Mouse (Mus musculus): Measurements from ENCODE around the gene Nlrp4c. TPM values are rescaled to one million over a fixed set of nuclear protein-coding genes. Genes with fewer than 3 reads are reported as not detected.
A peak's percentile ranks its signal among the peaks of the same experiment; 100 is the strongest.

The Nlrp4c gene
- total and polyA plus RNA-seq, 2 experiments from 2014 or later: not detected

DNA sequence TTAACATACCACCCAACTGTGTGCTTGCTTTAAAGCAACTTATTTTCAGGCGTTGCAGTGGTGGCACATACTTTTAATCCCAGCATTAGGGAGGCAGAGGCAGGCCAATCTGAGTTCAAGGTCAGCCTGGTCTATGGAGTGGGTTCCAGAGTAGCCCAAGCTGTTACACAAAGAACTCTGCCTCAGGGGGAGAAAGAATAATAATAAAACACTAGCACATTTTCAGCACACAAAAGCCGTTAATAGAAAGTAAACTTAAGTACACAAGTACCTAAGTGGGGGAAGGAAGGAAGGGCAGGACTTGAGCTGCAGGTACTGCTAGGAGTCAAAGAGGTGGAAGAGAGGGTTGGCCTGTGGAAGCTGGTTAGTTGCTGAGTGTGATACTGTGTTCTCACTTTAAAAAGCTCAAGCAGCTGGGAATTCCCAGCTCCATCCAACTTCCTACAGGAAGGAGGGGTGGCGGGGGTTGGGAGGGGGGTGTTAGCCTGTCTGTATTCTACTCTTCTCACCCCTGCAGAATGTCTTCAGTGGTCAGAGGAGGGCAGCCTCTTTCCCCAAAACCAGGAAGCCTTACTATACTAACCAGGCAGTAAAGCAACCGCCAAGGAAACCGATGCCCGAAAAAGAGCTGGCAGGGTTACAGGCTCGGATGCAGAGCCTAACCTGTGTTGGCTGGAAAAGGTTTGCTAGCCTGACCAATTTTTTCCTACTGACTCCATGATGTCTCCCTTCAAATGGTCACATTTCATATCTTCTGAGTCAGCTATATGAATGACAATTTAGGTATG is 101.4 kb downstream of the Nlrp4c start:
- ATAC-seq (ENCODE audit: low FRiP score): no peak
- Histone ChIP-seq H3K27me3 (ENCODE audit: insufficient read depth, low read length) (no peaks in the 10 kb centered on the region), H3K4me1 (ENCODE audit: insufficient read depth, low read length) (no peaks in the 10 kb centered on the region), H3K27ac (ENCODE audit: low read depth, low read length) (0 out of 2 replicates have a peak overlapping the region, but pooled peaks have one; percentile 20), H3K9me3 (ENCODE audit: low read length) (no peaks in the 10 kb centered on the region), H3K4me3 (ENCODE audit: low read depth, low read length) (no peak overlapping the region), H3K36me3 (ENCODE audit: insufficient read depth, low read length) (no peaks in the 10 kb centered on the region), H3K9ac (replicated peaks; ENCODE audit: low read length, poor library complexity, severe bottlenecking) (no peak overlapping the region), H3K4me2 (ENCODE audit: low read depth, low read length, poor library complexity, severe bottlenecking) (no peak overlapping the region)
- no peak for DNase-seq (ENCODE audit: low spot score)
- TF ChIP-seq CTCF (IDR thresholded peaks at IDR 0.05): no peak
- WGBS: 80% methylated on average over 7 of the region's 7 CpGs

DNA sequence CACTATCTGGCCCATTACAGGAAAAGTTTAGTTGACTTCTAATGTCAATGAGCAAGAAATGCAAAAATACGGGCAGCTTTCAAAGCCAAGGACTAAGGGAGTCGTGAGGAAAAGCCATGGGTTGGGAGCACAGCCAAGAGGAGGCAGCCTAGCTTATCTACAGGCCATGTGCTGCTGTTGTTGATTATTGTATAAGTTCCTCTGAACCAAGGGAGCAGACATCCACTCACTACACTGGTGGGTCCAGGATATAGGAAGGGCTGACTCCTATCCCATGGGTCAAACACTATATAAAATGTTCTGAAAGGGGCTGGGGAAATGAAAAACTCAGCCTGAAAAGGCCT is 102.0 kb downstream of the Nlrp4c start:
- H3K4me3 ChIP-seq (ENCODE audit: low read depth, low read length): no peak overlapping the region
- no peak overlapping the region for H3K4me2 ChIP-seq (ENCODE audit: low read depth, low read length, poor library complexity, severe bottlenecking)
- no peak for TF ChIP-seq CTCF (IDR thresholded peaks at IDR 0.05)
- H3K9me3 ChIP-seq (ENCODE audit: low read length): no peaks in the 10 kb centered on the region
- 69% methylated on average over 2 of the region's 2 CpGs for WGBS
- no peak for ATAC-seq (ENCODE audit: low FRiP score)
- H3K27ac ChIP-seq (ENCODE audit: low read depth, low read length): 0 out of 2 replicates have a peak overlapping the region, but pooled peaks have one; percentile 20
- H3K4me1 ChIP-seq (ENCODE audit: insufficient read depth, low read length): no peaks in the 10 kb centered on the region
- H3K9ac ChIP-seq (replicated peaks; ENCODE audit: low read length, poor library complexity, severe bottlenecking): no peak overlapping the region
- no peaks in the 10 kb centered on the region for H3K36me3 ChIP-seq (ENCODE audit: insufficient read depth, low read length)
- no peak for DNase-seq (ENCODE audit: low spot score)
- H3K27me3 ChIP-seq (ENCODE audit: insufficient read depth, low read length): no peaks in the 10 kb centered on the region

DNA sequence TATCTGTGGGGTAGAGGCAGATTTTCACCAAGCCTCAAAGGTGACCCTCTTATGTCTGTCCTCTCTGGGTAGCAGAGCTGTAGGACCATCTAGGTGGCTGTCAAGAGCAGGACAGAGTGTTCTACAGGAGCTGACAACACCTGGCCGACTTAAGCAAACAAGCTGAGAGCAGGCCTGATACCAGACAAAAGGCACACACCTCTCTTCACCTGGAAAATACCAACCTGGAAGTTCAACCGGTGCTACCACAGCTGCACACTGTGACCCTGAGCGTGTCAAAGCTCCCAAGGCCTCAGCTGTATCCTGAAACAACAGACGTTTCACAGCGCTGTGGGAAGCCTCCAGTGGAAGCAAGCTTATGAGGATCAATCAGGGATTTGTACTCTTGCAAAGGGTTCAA is 102.7 kb downstream of the Nlrp4c start:
- H3K9me3 ChIP-seq (ENCODE audit: low read length): no peaks in the 10 kb centered on the region
- WGBS: 78% methylated on average over 5 of the region's 5 CpGs
- no peaks in the 10 kb centered on the region for H3K27me3 ChIP-seq (ENCODE audit: insufficient read depth, low read length)
- ATAC-seq (ENCODE audit: low FRiP score) (no peak), DNase-seq (ENCODE audit: low spot score) (no peak)
- no peaks in the 10 kb centered on the region for H3K4me1 ChIP-seq (ENCODE audit: insufficient read depth, low read length)
- H3K4me3 ChIP-seq (ENCODE audit: low read depth, low read length): no peak overlapping the region
- no peak overlapping the region for H3K4me2 ChIP-seq (ENCODE audit: low read depth, low read length, poor library complexity, severe bottlenecking)
- no peaks in the 10 kb centered on the region for H3K36me3 ChIP-seq (ENCODE audit: insufficient read depth, low read length)
- TF ChIP-seq CTCF (IDR thresholded peaks at IDR 0.05): no peak
- no peak overlapping the region for H3K27ac ChIP-seq (ENCODE audit: low read depth, low read length)
- no peak overlapping the region for H3K9ac ChIP-seq (replicated peaks; ENCODE audit: low read length, poor library complexity, severe bottlenecking)

GRCm38 (mm10) chr7:6151266-6151665 is 106.3 kb downstream of the Nlrp4c start:
- ATAC-seq (ENCODE audit: low FRiP score): no peak
- Histone ChIP-seq H3K27ac (ENCODE audit: low read depth, low read length) (no peak overlapping the region), H3K9ac (replicated peaks; ENCODE audit: low read length, poor library complexity, severe bottlenecking) (no peak overlapping the region), H3K36me3 (ENCODE audit: insufficient read depth, low read length) (no peaks in the 10 kb centered on the region), H3K4me2 (ENCODE audit: low read depth, low read length, poor library complexity, severe bottlenecking) (no peak overlapping the region), H3K4me1 (ENCODE audit: insufficient read depth, low read length) (peaks cover 5% of the 10 kb centered on the region; the same call in 1 of the 2 replicates), H3K4me3 (ENCODE audit: low read depth, low read length) (no peak overlapping the region), H3K9me3 (ENCODE audit: low read length) (no peaks in the 10 kb centered on the region), H3K27me3 (ENCODE audit: insufficient read depth, low read length) (no peaks in the 10 kb centered on the region)
- 79% methylated on average over 1 of the region's 1 CpGs for WGBS
- TF ChIP-seq CTCF (IDR thresholded peaks at IDR 0.05): no peak
- DNase-seq (ENCODE audit: low spot score): no peak

GRCm38 (mm10) chr7:6152036-6152435 is 107.1 kb downstream of the Nlrp4c start:
- no peak overlapping the region for H3K9ac ChIP-seq (replicated peaks; ENCODE audit: low read length, poor library complexity, severe bottlenecking)
- H3K36me3 ChIP-seq (ENCODE audit: insufficient read depth, low read length): no peaks in the 10 kb centered on the region
- H3K4me2 ChIP-seq (ENCODE audit: low read depth, low read length, poor library complexity, severe bottlenecking): no peak overlapping the region
- DNase-seq (ENCODE audit: low spot score) (no peak), ATAC-seq (ENCODE audit: low FRiP score) (no peak)
- no peak overlapping the region for H3K27ac ChIP-seq (ENCODE audit: low read depth, low read length)
- peaks cover 5% of the 10 kb centered on the region; the same call in 1 of the 2 replicates for H3K4me1 ChIP-seq (ENCODE audit: insufficient read depth, low read length)
- TF ChIP-seq CTCF (IDR thresholded peaks at IDR 0.05): no peak
- H3K4me3 ChIP-seq (ENCODE audit: low read depth, low read length): no peak overlapping the region
- H3K9me3 ChIP-seq (ENCODE audit: low read length): no peaks in the 10 kb centered on the region
- H3K27me3 ChIP-seq (ENCODE audit: insufficient read depth, low read length): no peaks in the 10 kb centered on the region
- WGBS: 66% methylated on average over 3 of the region's 3 CpGs

DNA sequence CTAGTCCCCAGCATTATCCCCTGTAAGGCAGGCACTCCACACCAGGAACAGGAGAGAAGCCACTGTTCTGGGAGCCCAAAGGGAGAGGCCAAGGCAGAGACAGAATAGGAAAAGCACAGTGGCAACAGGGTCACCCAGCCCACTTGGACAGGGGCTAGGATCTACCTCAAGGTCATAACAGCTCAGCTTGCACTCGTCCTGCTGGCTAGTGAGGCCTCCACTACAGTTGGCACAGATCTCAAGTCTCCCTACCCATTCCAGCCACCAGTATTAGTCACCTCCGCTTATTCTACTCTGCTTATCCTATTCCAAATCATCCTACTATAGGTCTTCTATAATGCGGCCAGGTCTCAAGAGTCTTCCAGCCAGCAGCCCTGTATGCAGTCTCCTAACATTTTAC is 108.2 kb downstream of the Nlrp4c start:
- no peak for TF ChIP-seq CTCF (IDR thresholded peaks at IDR 0.05)
- Histone ChIP-seq H3K27me3 (ENCODE audit: insufficient read depth, low read length) (no peaks in the 10 kb centered on the region), H3K4me2 (ENCODE audit: low read depth, low read length, poor library complexity, severe bottlenecking) (no peak overlapping the region), H3K9ac (replicated peaks; ENCODE audit: low read length, poor library complexity, severe bottlenecking) (no peak overlapping the region), H3K9me3 (ENCODE audit: low read length) (no peaks in the 10 kb centered on the region), H3K4me1 (ENCODE audit: insufficient read depth, low read length) (peaks cover 5% of the 10 kb centered on the region; the same call in 1 of the 2 replicates), H3K4me3 (ENCODE audit: low read depth, low read length) (no peak overlapping the region), H3K36me3 (ENCODE audit: insufficient read depth, low read length) (no peaks in the 10 kb centered on the region), H3K27ac (ENCODE audit: low read depth, low read length) (no peak overlapping the region)
- 97% methylated on average over 3 of the region's 3 CpGs for WGBS
- no peak for ATAC-seq (ENCODE audit: low FRiP score)
- DNase-seq (ENCODE audit: low spot score): no peak

Measured in midbrain, postnatal 0 days (tissue).